Mouse (Mus musculus): ENCODE measurements at regions not wholly inside any gene's neighbourhood (a gene's known extent, or its start where the extent isn't known, plus 50 kb on each side); places are given as distances from the start of the nearest gene placed in this dataset.

DNA sequence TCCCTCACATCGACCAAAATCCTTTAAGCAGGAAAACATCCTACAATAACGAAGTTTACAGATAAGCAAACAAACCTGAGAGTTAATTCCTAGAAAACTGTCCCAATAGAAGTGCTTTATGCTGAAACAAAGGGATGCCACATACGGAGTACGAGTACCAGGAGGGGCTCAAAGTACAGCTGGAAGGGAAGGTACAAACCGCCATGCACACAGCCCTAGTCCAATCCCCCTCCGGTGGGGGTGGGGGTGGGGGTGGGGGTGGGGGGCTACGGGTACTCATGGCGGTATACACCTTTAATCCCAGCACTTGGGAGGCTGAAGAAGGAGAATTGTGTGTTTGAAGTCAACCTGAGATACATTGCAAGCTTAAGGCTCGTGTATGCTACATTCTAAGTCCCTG is 58.6 kb upstream of the Tcf12 start:
- no peak for TF ChIP-seq CTCF (IDR thresholded peaks at IDR 0.05; ENCODE audit: insufficient read depth, low read depth, low read length)
- no peak for TF ChIP-seq POLR2A (IDR thresholded peaks at IDR 0.05; ENCODE audit: insufficient read depth, low read depth, low read length)

Data from olfactory bulb, adult 2 months (tissue).